ENCODE assay signal across 16 mouse cellular contexts in genomic region chr11:89950691-89951270, GRCm38 (mm10). TPM values are rescaled to one million over a fixed set of nuclear protein-coding genes. Genes with fewer than 3 reads are reported as not detected.
DNase-seq lines count a peak whose midpoint lies in the region; ATAC-seq lines count a peak whose summit lies in the region.
"Had no signal": no experiment of that assay in that cellular context is flagged by ENCODE, and none has a peak within 500 bp of the region (broad histone marks: within the 10 kb centered on the region; RNA-seq: fewer than 3 reads in every experiment).

No protein-coding gene starts in this region.

- ATAC-seq in erythroid progenitor cell, adult 5-6 weeks (replicated peaks; ENCODE audit: low FRiP score, poor library complexity, severe bottlenecking) = no peak
- ATAC-seq: intestine, postnatal 0 days; midbrain, embryonic 15.5 days had no signal

- intact Hi-C loops in left cerebral cortex, postnatal 14 days (cut with DNase I) = no loop called here

- DNase-seq in right cerebral cortex, adult 18-20 months = peak; percentile 66
- DNase-seq in right cerebral cortex, postnatal 4 days = no peak
- DNase-seq in layer of hippocampus, adult 9-11 months = peak; percentile 88
- DNase-seq in left cerebral cortex, postnatal 14 days (ENCODE audit: low spot score in 2 of 2) = peak; percentile 55 to 59
- peak; percentile 61 for DNase-seq in telencephalon, adult 2 months (ENCODE audit: low read depth, low spot score)
- DNase-seq in lung, postnatal 14 days = no peak
- DNase-seq in cerebellum, postnatal 25 days = no peak
- DNase-seq: B cell, adult 2 months; cerebellum, adult 11 months; kidney, postnatal 36 days; liver; lung, adult 18-20 months; thymus, adult 2 months had no signal

RNA-seq across cellular contexts. Expression of gene Pctp, which starts 51.9 kb away (rescaled TPM):
- under 1 TPM; 0.42 to 0.79 TPM for total RNA-seq in left cerebral cortex, postnatal 14 days (2021)
- total RNA-seq in erythroid progenitor cell, adult 5-6 weeks (2015; ENCODE audit: low replicate concordance) = 3.8 TPM in 1 of 2 replicates, not detected in the other
- 2.1 and 4.1 TPM in 2 replicates for total RNA-seq in erythroid progenitor cell, adult 5-6 weeks (2017; ENCODE audit: low replicate concordance)

Comparison
In these comparisons a context has a peak if more than half of its experiments do, and no peak if none do; other contexts are left out.
1. DNase-seq: peak in right cerebral cortex, adult 18-20 months (single experiment), layer of hippocampus, adult 9-11 months (single experiment), left cerebral cortex, postnatal 14 days (2 of 2) and telencephalon, adult 2 months (single experiment); none in right cerebral cortex, postnatal 4 days (single experiment), lung, postnatal 14 days (single experiment) and cerebellum, postnatal 25 days (0 of 2).